Mouse (Mus musculus) heart, adult 2 months (tissue): ENCODE measurements at regions not wholly inside any gene's neighbourhood (a gene's known extent, or its start where the extent isn't known, plus 50 kb on each side); places are given as distances from the start of the nearest gene placed in this dataset.

ENCODE experiments used
- CTCF ChIP-seq: fragments of 200-600 bp; IDR thresholded peaks from 2 replicates; pipeline ENCODE4 v1.8.1; 2022; ENCODE audit warnings: antibody characterized with exemption, mild to moderate bottlenecking, moderate library complexity
- POLR2A ChIP-seq: fragments of 200-500 bp; IDR thresholded peaks from 2 replicates; pipeline ENCODE4 v1.6.1; 2011; ENCODE audit warnings: mild to moderate bottlenecking, low read depth, low read length, control low read depth; ENCODE audit not compliant: insufficient read depth

- no peak for TF ChIP-seq CTCF
- no peak for TF ChIP-seq POLR2A
Measured at GRCm38 (mm10) chr5:105990777-105991176, 114.4 kb downstream of the Zfp326 start.
